Mouse (Mus musculus): ENCODE results near the gene 4931428L18Rik. TPM values are rescaled to one million over a fixed set of nuclear protein-coding genes. Genes with fewer than 3 reads are reported as not detected.
"Not testable (repeated sequence)": the region's sequence is repeated elsewhere in the genome, so short reads cannot be mapped to it uniquely, and the experiment has no call there.

Gene 4931428L18Rik
- polyA plus RNA-seq, 1 experiment from 2014 or later, result not detected

DNA sequence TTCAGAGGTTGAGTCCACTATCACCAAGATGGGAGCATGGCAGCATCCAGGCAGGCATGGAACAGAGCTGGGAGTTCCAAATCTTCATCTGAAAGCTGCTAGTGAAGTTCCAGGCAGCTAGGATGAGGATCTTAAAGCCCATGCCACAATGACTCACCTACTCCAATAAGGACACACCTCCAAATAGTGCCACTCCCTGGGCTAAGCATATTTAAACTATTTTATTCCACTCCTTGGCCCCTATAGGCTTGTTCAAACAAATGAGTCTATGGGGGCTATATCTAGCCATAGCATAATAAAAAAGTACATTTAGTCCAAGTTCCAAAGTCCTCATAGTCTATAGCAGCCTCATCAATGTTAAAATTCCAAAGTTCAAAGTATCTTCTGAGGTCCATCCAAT is 199.3 kb downstream of the 4931428L18Rik start:
- no peak overlapping the region for H3K4me2 ChIP-seq (replicated peaks; ENCODE audit: low read depth, low read length)
- H3K4me1 ChIP-seq (ENCODE audit: control insufficient read depth, insufficient read depth, low read length), result no peaks in the 10 kb centered on the region
- H3K27ac ChIP-seq (ENCODE audit: low read length), result no peak overlapping the region
- H3K36me3 ChIP-seq (ENCODE audit: control insufficient read depth, insufficient read depth, low read length), result no peaks in the 10 kb centered on the region
- H3K27me3 ChIP-seq (ENCODE audit: control insufficient read depth, insufficient read depth, low read length), result no peaks in the 10 kb centered on the region
- no peak for ATAC-seq (ENCODE audit: insufficient number of reproducible peaks, insufficient read depth, low FRiP score, low read depth)
- H3K4me3 ChIP-seq (ENCODE audit: low read depth, low read length), result no peak overlapping the region
- no peaks in the 10 kb centered on the region for H3K9me3 ChIP-seq (ENCODE audit: control insufficient read depth, low read depth, low read length)
- H3K9ac ChIP-seq (replicated peaks; ENCODE audit: low read depth, low read length), result no peak overlapping the region

DNA sequence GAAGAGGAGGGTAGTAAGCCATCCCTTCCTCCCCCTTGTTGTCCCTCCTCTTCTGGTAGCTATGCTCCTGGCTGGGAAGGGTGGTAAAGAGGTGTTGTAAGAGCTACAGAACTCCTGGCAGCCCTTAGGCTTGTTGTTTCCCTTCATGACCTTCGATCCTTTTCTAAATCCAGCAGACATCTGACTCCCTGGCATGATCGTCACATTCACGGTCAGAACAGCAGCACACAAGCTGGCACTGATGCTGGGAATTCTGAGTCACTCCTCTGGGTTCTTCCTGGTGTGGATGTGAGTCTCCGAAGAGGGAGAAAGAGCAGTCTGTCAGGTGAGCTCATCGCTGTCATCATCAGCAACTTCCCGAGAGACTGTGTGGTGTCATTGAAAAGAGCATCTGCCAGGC is 203.2 kb downstream of the 4931428L18Rik start:
- no peak overlapping the region for H3K27ac ChIP-seq (ENCODE audit: low read length)
- ATAC-seq (ENCODE audit: insufficient number of reproducible peaks, insufficient read depth, low FRiP score, low read depth), result no peak
- no peaks in the 10 kb centered on the region for H3K27me3 ChIP-seq (ENCODE audit: control insufficient read depth, insufficient read depth, low read length)
- H3K4me1 ChIP-seq (ENCODE audit: control insufficient read depth, insufficient read depth, low read length), result no peaks in the 10 kb centered on the region
- no peak overlapping the region for H3K9ac ChIP-seq (replicated peaks; ENCODE audit: low read depth, low read length)
- no peak overlapping the region for H3K4me3 ChIP-seq (ENCODE audit: low read depth, low read length)
- H3K4me2 ChIP-seq (replicated peaks; ENCODE audit: low read depth, low read length), result no peak overlapping the region
- WGBS, result 85% methylated on average over 6 of the region's 6 CpGs
- H3K36me3 ChIP-seq (ENCODE audit: control insufficient read depth, insufficient read depth, low read length), result no peaks in the 10 kb centered on the region
- no peaks in the 10 kb centered on the region for H3K9me3 ChIP-seq (ENCODE audit: control insufficient read depth, low read depth, low read length)

DNA sequence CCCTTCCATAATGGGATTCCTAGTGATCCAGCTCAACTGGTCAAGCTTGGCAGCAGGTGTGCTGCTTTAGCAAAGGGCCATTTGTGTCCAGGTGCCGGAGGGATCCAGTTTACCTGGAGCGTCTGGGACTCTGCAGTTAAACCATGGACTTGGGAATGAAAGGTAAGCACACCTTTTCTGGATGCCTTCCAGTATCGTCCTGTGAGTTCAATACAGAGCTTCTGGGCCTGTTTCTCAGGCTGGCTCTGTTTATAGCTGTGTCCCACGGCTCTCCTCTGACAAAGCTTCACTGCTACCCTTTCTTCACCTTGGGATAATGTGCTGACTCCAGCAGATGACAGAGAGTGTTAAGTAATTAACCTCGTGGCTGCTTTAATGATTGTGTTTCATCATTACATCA is 205.1 kb downstream of the 4931428L18Rik start:
- Histone ChIP-seq H3K4me3 (ENCODE audit: low read depth, low read length) (no peak overlapping the region), H3K9me3 (ENCODE audit: control insufficient read depth, low read depth, low read length) (no peaks in the 10 kb centered on the region), H3K27ac (ENCODE audit: low read length) (no peak overlapping the region), H3K27me3 (ENCODE audit: control insufficient read depth, insufficient read depth, low read length) (no peaks in the 10 kb centered on the region), H3K4me1 (ENCODE audit: control insufficient read depth, insufficient read depth, low read length) (no peaks in the 10 kb centered on the region), H3K9ac (replicated peaks; ENCODE audit: low read depth, low read length) (no peak overlapping the region), H3K36me3 (ENCODE audit: control insufficient read depth, insufficient read depth, low read length) (no peaks in the 10 kb centered on the region), H3K4me2 (replicated peaks; ENCODE audit: low read depth, low read length) (no peak overlapping the region)
- no peak for ATAC-seq (ENCODE audit: insufficient number of reproducible peaks, insufficient read depth, low FRiP score, low read depth)
- 80% methylated on average over 5 of the region's 5 CpGs for WGBS

DNA sequence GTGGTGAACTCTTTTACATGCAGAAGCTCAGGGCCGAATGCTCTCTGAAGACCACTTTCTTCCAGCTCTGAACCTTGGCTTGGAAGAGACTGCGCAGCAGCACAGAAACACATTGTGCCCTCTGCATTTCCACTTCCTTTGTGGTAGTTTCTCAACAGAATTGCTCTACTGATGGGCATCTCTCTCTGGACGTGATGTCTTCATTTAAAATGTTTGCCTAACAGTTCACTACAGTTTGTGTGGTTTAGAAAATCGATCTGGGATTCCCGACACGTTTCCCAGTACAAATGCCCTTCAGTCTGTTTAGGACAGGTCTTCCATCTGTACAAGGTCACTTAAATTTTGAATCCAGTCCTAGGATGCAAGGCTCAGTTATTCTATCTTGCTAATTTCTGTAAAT is 206.4 kb downstream of the 4931428L18Rik start:
- H3K9me3 ChIP-seq (ENCODE audit: control insufficient read depth, low read depth, low read length), result no peaks in the 10 kb centered on the region
- ATAC-seq (ENCODE audit: insufficient number of reproducible peaks, insufficient read depth, low FRiP score, low read depth), result no peak
- 79% methylated on average over 6 of the region's 6 CpGs for WGBS

GRCm38 (mm10) chr1:31015261-31015660 is 207.2 kb downstream of the 4931428L18Rik start:
- WGBS, result 54% methylated on average over 2 of the region's 2 CpGs
- no peak overlapping the region for H3K4me2 ChIP-seq (replicated peaks; ENCODE audit: low read depth, low read length)
- H3K9me3 ChIP-seq (ENCODE audit: control insufficient read depth, low read depth, low read length), result no peaks in the 10 kb centered on the region
- no peak overlapping the region for H3K9ac ChIP-seq (replicated peaks; ENCODE audit: low read depth, low read length)
- H3K4me3 ChIP-seq (ENCODE audit: low read depth, low read length), result no peak overlapping the region
- no peaks in the 10 kb centered on the region for H3K36me3 ChIP-seq (ENCODE audit: control insufficient read depth, insufficient read depth, low read length)
- ATAC-seq (ENCODE audit: insufficient number of reproducible peaks, insufficient read depth, low FRiP score, low read depth), result no peak
- H3K4me1 ChIP-seq (ENCODE audit: control insufficient read depth, insufficient read depth, low read length), result no peaks in the 10 kb centered on the region
- H3K27me3 ChIP-seq (ENCODE audit: control insufficient read depth, insufficient read depth, low read length), result no peaks in the 10 kb centered on the region
- no peak overlapping the region for H3K27ac ChIP-seq (ENCODE audit: low read length)

More for the DNA sequence above, 206.4 kb downstream of the 4931428L18Rik start:
- H3K27ac ChIP-seq (ENCODE audit: low read length), result no peak overlapping the region
- H3K4me3 ChIP-seq (ENCODE audit: low read depth, low read length), result no peak overlapping the region
- H3K36me3 ChIP-seq (ENCODE audit: control insufficient read depth, insufficient read depth, low read length), result no peaks in the 10 kb centered on the region
- no peak overlapping the region for H3K4me2 ChIP-seq (replicated peaks; ENCODE audit: low read depth, low read length)
- no peaks in the 10 kb centered on the region for H3K27me3 ChIP-seq (ENCODE audit: control insufficient read depth, insufficient read depth, low read length)
- no peaks in the 10 kb centered on the region for H3K4me1 ChIP-seq (ENCODE audit: control insufficient read depth, insufficient read depth, low read length)
- H3K9ac ChIP-seq (replicated peaks; ENCODE audit: low read depth, low read length), result no peak overlapping the region

DNA sequence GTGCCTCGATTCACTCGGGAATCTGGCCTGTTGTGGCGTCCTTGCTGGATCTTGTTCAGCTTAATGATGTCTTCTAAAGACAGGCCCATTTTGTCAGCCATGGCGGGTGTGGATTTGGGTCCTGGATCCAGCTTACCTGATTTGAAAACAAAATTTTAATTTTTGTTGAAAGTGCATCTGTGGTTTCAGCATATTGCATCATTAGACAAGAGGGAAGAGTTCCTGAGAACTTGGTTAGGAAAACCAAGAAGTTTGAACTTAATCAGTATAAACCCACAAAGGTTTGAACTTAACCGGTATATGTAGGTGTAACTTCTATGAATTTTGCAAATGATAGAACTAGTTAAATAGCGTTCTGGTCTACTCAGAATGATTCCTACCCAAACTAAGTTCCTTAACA is 244.6 kb downstream of the 4931428L18Rik start, which contains the start of gene AC153137.1:
Gene AC153137.1 (minus strand): TSS at position 101 of the 400 bp plus-strand sequence.
- not testable (repeated sequence) for ATAC-seq (ENCODE audit: insufficient number of reproducible peaks, insufficient read depth, low FRiP score, low read depth); H3K27me3 ChIP-seq (ENCODE audit: control insufficient read depth, insufficient read depth, low read length); H3K9me3 ChIP-seq (ENCODE audit: control insufficient read depth, low read depth, low read length); H3K4me2 ChIP-seq (replicated peaks; ENCODE audit: low read depth, low read length); H3K36me3 ChIP-seq (ENCODE audit: control insufficient read depth, insufficient read depth, low read length); H3K4me1 ChIP-seq (ENCODE audit: control insufficient read depth, insufficient read depth, low read length); H3K27ac ChIP-seq (ENCODE audit: low read length); H3K4me3 ChIP-seq (ENCODE audit: low read depth, low read length); H3K9ac ChIP-seq (replicated peaks; ENCODE audit: low read depth, low read length)
- WGBS, result 83% methylated on average over 6 of the region's 6 CpGs

GRCm38 (mm10) chr1:30977239-30977638 is 245.2 kb downstream of the 4931428L18Rik start:
- H3K4me3 ChIP-seq (ENCODE audit: low read depth, low read length); H3K36me3 ChIP-seq (ENCODE audit: control insufficient read depth, insufficient read depth, low read length); H3K27ac ChIP-seq (ENCODE audit: low read length); H3K4me2 ChIP-seq (replicated peaks; ENCODE audit: low read depth, low read length); H3K27me3 ChIP-seq (ENCODE audit: control insufficient read depth, insufficient read depth, low read length); H3K9me3 ChIP-seq (ENCODE audit: control insufficient read depth, low read depth, low read length); H3K4me1 ChIP-seq (ENCODE audit: control insufficient read depth, insufficient read depth, low read length); H3K9ac ChIP-seq (replicated peaks; ENCODE audit: low read depth, low read length); ATAC-seq (ENCODE audit: insufficient number of reproducible peaks, insufficient read depth, low FRiP score, low read depth): not testable (repeated sequence)
- WGBS, result 86% methylated on average over 7 of the region's 7 CpGs

DNA sequence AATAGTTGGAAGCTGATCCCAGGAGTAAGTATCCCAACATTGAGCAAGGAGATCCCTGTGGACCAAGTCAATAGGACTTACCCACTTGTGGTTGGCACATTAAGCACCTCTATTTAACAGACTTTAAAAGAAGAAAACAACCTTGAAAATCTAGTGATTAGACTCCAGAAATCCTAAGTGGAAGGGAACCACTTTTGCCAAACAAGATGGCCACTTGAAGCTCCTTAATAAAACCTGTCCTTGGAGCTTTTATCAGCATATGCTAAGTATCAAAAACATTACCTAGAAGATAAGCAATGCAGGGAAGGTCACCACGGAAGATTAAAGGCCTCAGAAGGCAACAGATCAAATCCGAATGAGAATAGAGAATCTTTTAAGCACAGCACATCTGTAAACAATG is 270.7 kb downstream of the 4931428L18Rik start:
- Histone ChIP-seq H3K27me3 (ENCODE audit: control insufficient read depth, insufficient read depth, low read length) (no peaks in the 10 kb centered on the region), H3K27ac (ENCODE audit: low read length) (no peak overlapping the region), H3K9me3 (ENCODE audit: control insufficient read depth, low read depth, low read length) (no peaks in the 10 kb centered on the region), H3K36me3 (ENCODE audit: control insufficient read depth, insufficient read depth, low read length) (no peaks in the 10 kb centered on the region), H3K9ac (replicated peaks; ENCODE audit: low read depth, low read length) (no peak overlapping the region), H3K4me2 (replicated peaks; ENCODE audit: low read depth, low read length) (no peak overlapping the region), H3K4me3 (ENCODE audit: low read depth, low read length) (no peak overlapping the region), H3K4me1 (ENCODE audit: control insufficient read depth, insufficient read depth, low read length) (peaks cover 9% of the 10 kb centered on the region; the same call in 1 of the 2 replicates)
- WGBS, result 53% methylated on average over 2 of the region's 2 CpGs
- no peak for ATAC-seq (ENCODE audit: insufficient number of reproducible peaks, insufficient read depth, low FRiP score, low read depth)

- Histone ChIP-seq H3K9ac (replicated peaks; ENCODE audit: low read depth, low read length) (peak overlapping the region; percentile 96; the same call in 1 of the 2 replicates), H3K4me1 (ENCODE audit: control insufficient read depth, insufficient read depth, low read length) (peaks cover 11% of the 10 kb centered on the region; the same call in 1 of the 2 replicates), H3K27me3 (ENCODE audit: control insufficient read depth, insufficient read depth, low read length) (no peaks in the 10 kb centered on the region), H3K36me3 (ENCODE audit: control insufficient read depth, insufficient read depth, low read length) (no peaks in the 10 kb centered on the region), H3K4me3 (ENCODE audit: low read depth, low read length) (peak overlapping the region; percentile 93), H3K4me2 (replicated peaks; ENCODE audit: low read depth, low read length) (peak overlapping the region; percentile 43), H3K27ac (ENCODE audit: low read length) (peak overlapping the region; percentile 97), H3K9me3 (ENCODE audit: control insufficient read depth, low read depth, low read length) (no peaks in the 10 kb centered on the region)
- 16% methylated on average over 5 of the region's 5 CpGs for WGBS
- ATAC-seq (ENCODE audit: insufficient number of reproducible peaks, insufficient read depth, low FRiP score, low read depth), result no peak
Observed at GRCm38 (mm10) chr1:30950456-30950835, 272.0 kb downstream of the 4931428L18Rik start.

All from stomach, embryonic 14.5 days (tissue).